Mouse (Mus musculus): ENCODE measurements around the gene Map3k19.

GRCm38 (mm10) chr1:127776246-127776645, 78.6 kb downstream of the Map3k19 start:
- no peak for TF ChIP-seq CTCF (IDR thresholded peaks at IDR 0.05; ENCODE audit: low read depth)
- no peak for TF ChIP-seq EP300 (IDR thresholded peaks at IDR 0.05; ENCODE audit: low read depth)
